Mouse (Mus musculus) intestine, embryonic 15.5 days (tissue): ENCODE results near the gene Poc1b. TPM values are rescaled to one million over a fixed set of nuclear protein-coding genes. Genes with fewer than 3 reads are reported as not detected.

Experiments used
- ATAC-seq: fragments of 200-750 bp; cut with Nextera tagmentation; 2 replicates; pipeline ENCODE4 v1.8.0; 2017; ENCODE audit warnings: moderate TSS enrichment, moderate library complexity
- H3K27ac ChIP-seq: fragments of 300-500 bp; sonication (generic); 2 replicates; pipeline ENCODE4 v1.5.1; 2015; ENCODE audit warnings: mild to moderate bottlenecking, inconsistent platforms
- H3K27me3 ChIP-seq: fragments of 300-500 bp; sonication (generic); replicated peaks from 2 replicates; pipeline ENCODE4 v1.6.1; 2015; ENCODE audit warnings: inconsistent platforms
- H3K36me3 ChIP-seq: fragments of 300-500 bp; sonication (generic); 2 replicates; pipeline ENCODE4 v1.6.1; 2015; ENCODE audit warnings: inconsistent platforms
- H3K4me1 ChIP-seq: fragments of 300-500 bp; sonication (generic); replicated peaks from 2 replicates; pipeline ENCODE4 v1.6.1; 2015; ENCODE audit warnings: inconsistent platforms
- H3K4me2 ChIP-seq: fragments of 300-500 bp; sonication (generic); replicated peaks from 2 replicates; pipeline ENCODE4 v1.6.1; 2015; ENCODE audit warnings: mild to moderate bottlenecking, inconsistent platforms
- H3K4me3 ChIP-seq: fragments of 300-500 bp; sonication (generic); replicated peaks from 2 replicates; pipeline ENCODE4 v1.5.1; 2015; ENCODE audit warnings: inconsistent platforms
- H3K9ac ChIP-seq: fragments of 300-500 bp; sonication (generic); 2 replicates; pipeline ENCODE4 v1.6.1; 2015; ENCODE audit warnings: inconsistent platforms
- H3K9me3 ChIP-seq: fragments of 300-500 bp; sonication (generic); 2 replicates; pipeline ENCODE4 v1.6.1; 2016; ENCODE audit warnings: inconsistent platforms
- WGBS: fragments of 180-500 bp; shearing (Covaris S2); methylation state at CpG from one replicate; pipeline ENCODE4 v1.1.7; 2015; 5-methylcytosine and 5-hydroxymethylcytosine counted together
- polyA plus RNA-seq: library from polyadenylated mRNA; unstranded; fragments of >200 nt; fragmentation: Nextera tagmentation; extraction: Ambion mirVana; gene quantifications from 2 replicates; pipeline ENCODE4 v1.2.1, GENCODE M21; 2015

The Poc1b gene
- polyA plus RNA-seq, 1 experiment from 2014 or later, result 23.3 TPM

GRCm38 (mm10) chr10:99182107-99182506 lies 75.3 kb downstream of the Poc1b start:
- WGBS, result 84% methylated on average over 5 of the region's 5 CpGs

GRCm38 (mm10) chr10:99188175-99188574 lies 81.3 kb downstream of the Poc1b start:
- Histone ChIP-seq H3K4me3 (no peak overlapping the region), H3K36me3 (no peaks in the 10 kb centered on the region), H3K9ac (no peak overlapping the region), H3K27me3 (no peaks in the 10 kb centered on the region), H3K27ac (no peak overlapping the region), H3K4me1 (no peaks in the 10 kb centered on the region), H3K4me2 (no peak overlapping the region), H3K9me3 (no peaks in the 10 kb centered on the region)
- WGBS, result 90% methylated on average over 1 of the region's 1 CpGs
- ATAC-seq, result no peak

More at GRCm38 (mm10) chr10:99182107-99182506, 75.3 kb downstream of the Poc1b start:
- Histone ChIP-seq H3K36me3 (no peaks in the 10 kb centered on the region), H3K27ac (no peak overlapping the region), H3K4me2 (no peak overlapping the region), H3K9ac (no peak overlapping the region), H3K4me3 (no peak overlapping the region), H3K27me3 (no peaks in the 10 kb centered on the region), H3K9me3 (no peaks in the 10 kb centered on the region), H3K4me1 (no peaks in the 10 kb centered on the region)
- ATAC-seq, result no peak

- H3K4me3 ChIP-seq, result no peak overlapping the region
- 76% methylated on average over 21 of the region's 21 CpGs for WGBS
- no peaks in the 10 kb centered on the region for H3K9me3 ChIP-seq
- no peak overlapping the region for H3K4me2 ChIP-seq
- H3K4me1 ChIP-seq, result no peaks in the 10 kb centered on the region
- no peak overlapping the region for H3K27ac ChIP-seq
- H3K9ac ChIP-seq, result no peak overlapping the region
- ATAC-seq, result peak; percentile 80
- no peaks in the 10 kb centered on the region for H3K36me3 ChIP-seq
- no peaks in the 10 kb centered on the region for H3K27me3 ChIP-seq
Observed at GRCm38 (mm10) chr10:99188656-99189603, 82.1 kb downstream of the Poc1b start.

DNA sequence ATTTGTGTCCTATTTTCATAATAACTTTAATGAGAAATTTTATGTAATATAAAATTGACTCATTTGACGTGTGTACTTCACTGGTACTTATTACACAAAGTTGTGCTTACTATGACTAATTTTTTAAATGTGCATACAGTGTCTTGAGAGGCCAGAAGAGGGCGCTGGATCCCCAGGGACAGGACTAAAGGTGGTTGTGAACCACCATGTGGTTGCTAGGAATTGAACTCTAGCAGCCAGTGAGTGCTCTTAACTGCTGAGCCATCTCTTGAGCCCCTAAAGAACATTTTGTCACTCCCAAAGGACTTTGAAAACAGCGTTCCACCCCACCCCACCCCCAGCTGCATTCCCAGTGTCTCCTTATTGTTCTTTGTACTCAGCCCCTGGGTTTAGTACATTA lies 84.0 kb downstream of the Poc1b start:
- ATAC-seq, result no peak
- WGBS, result 64% methylated on average over 3 of the region's 3 CpGs
- Histone ChIP-seq H3K4me2 (no peak overlapping the region), H3K27ac (no peak overlapping the region), H3K9ac (no peak overlapping the region), H3K36me3 (no peaks in the 10 kb centered on the region), H3K27me3 (no peaks in the 10 kb centered on the region), H3K9me3 (no peaks in the 10 kb centered on the region), H3K4me3 (no peak overlapping the region), H3K4me1 (no peaks in the 10 kb centered on the region)

DNA sequence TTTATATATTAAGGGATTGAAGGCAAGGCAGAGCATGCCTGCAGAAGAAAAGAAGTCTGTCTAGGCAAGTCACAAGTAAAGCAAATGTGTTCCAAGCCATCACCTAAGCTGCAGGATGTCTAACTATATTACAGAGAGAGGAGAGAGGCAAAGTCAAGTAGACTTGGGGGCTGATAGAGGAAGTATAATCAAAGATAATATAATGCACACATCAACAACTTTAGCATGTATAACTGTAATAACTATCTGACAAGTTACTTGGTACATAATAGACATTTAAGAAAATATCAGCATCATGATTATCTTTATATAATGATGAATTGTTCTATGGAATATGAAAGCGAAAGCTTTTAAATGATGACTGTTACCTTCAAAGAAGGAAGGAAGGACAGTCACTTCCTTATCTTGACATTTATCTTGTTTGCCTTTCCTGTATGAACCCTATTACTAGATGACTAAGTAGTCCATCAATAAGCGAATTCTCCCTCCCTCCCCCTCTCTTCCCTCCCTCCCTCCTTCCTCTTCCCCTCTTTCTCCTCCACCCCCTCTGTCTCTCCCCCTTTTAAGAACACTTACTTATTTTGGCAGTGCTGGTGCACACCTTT lies 87.7 kb downstream of the Poc1b start:
- H3K27ac ChIP-seq, result no peak overlapping the region
- no peaks in the 10 kb centered on the region for H3K4me1 ChIP-seq
- no peak overlapping the region for H3K9ac ChIP-seq
- ATAC-seq, result no peak
- no peaks in the 10 kb centered on the region for H3K27me3 ChIP-seq
- H3K4me3 ChIP-seq, result no peak overlapping the region
- H3K36me3 ChIP-seq, result no peaks in the 10 kb centered on the region
- no peak overlapping the region for H3K4me2 ChIP-seq
- H3K9me3 ChIP-seq, result no peaks in the 10 kb centered on the region
- 75% methylated on average over 2 of the region's 2 CpGs for WGBS

GRCm38 (mm10) chr10:99196556-99196955 lies 89.7 kb downstream of the Poc1b start:
- Histone ChIP-seq H3K4me1 (no peaks in the 10 kb centered on the region), H3K9ac (no peak overlapping the region), H3K4me3 (no peak overlapping the region), H3K9me3 (no peaks in the 10 kb centered on the region), H3K4me2 (no peak overlapping the region), H3K27ac (no peak overlapping the region), H3K27me3 (no peaks in the 10 kb centered on the region), H3K36me3 (no peaks in the 10 kb centered on the region)
- WGBS, result 67% methylated on average over 13 of the region's 13 CpGs
- ATAC-seq, result no peak

DNA sequence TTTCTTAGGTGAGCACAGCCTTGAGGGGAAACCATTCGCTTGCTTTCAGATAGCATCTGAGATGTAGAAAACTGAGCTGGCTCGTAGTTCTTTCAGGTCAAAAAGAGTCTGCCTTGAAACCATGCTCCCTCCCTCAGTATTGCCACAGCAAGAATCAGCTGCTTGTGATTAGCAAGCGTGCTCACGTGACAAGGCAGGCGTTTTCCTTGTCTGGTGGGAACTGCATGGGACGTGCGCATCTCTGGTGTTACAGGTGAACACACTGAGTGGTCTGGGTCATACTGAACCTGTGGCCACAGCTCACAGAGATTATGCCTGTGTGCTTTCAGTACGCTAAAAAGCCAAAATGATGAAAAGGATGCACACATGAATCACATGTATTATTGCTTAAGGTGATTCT lies 90.3 kb downstream of the Poc1b start:
- WGBS, result 86% methylated on average over 8 of the region's 8 CpGs
- no peaks in the 10 kb centered on the region for H3K36me3 ChIP-seq
- no peak overlapping the region for H3K9ac ChIP-seq
- H3K27ac ChIP-seq, result no peak overlapping the region
- H3K4me2 ChIP-seq, result no peak overlapping the region
- ATAC-seq, result no peak
- H3K9me3 ChIP-seq, result no peaks in the 10 kb centered on the region
- no peaks in the 10 kb centered on the region for H3K27me3 ChIP-seq
- no peak overlapping the region for H3K4me3 ChIP-seq
- no peaks in the 10 kb centered on the region for H3K4me1 ChIP-seq

GRCm38 (mm10) chr10:99197607-99198305 lies 90.9 kb downstream of the Poc1b start:
- 66% methylated on average over 9 of the region's 9 CpGs for WGBS
- peak; percentile 41 for ATAC-seq
- Histone ChIP-seq H3K9me3 (no peaks in the 10 kb centered on the region), H3K4me3 (no peak overlapping the region), H3K27ac (no peak overlapping the region), H3K27me3 (no peaks in the 10 kb centered on the region), H3K9ac (no peak overlapping the region), H3K4me1 (no peaks in the 10 kb centered on the region), H3K36me3 (no peaks in the 10 kb centered on the region), H3K4me2 (no peak overlapping the region)

GRCm38 (mm10) chr10:99198946-99199345 lies 92.1 kb downstream of the Poc1b start:
- no peak for ATAC-seq
- H3K27ac ChIP-seq, result no peak overlapping the region
- no peaks in the 10 kb centered on the region for H3K4me1 ChIP-seq
- 93% methylated on average over 9 of the region's 9 CpGs for WGBS
- H3K4me3 ChIP-seq, result no peak overlapping the region
- no peaks in the 10 kb centered on the region for H3K9me3 ChIP-seq
- H3K4me2 ChIP-seq, result no peak overlapping the region
- no peaks in the 10 kb centered on the region for H3K36me3 ChIP-seq
- H3K27me3 ChIP-seq, result no peaks in the 10 kb centered on the region
- no peak overlapping the region for H3K9ac ChIP-seq

DNA sequence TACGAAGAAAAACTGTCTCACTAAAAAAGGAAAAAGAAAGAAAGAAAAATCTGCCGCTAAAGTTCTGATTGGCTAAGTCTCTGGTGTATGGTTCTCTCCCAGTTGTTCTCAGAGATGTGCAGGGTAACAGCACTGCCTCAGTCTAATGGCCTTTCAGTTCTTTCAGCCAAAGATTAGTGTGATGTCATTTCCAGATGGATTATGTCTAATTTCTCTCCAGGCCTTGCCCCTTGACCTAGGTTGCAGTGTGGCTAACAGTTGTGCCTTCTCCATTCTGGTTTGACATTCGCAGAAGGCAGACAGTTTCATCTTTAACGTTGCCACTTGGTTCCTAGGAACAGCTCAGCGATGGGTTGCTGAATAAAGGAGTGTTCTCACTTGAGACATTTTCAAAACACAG lies 94.1 kb downstream of the Poc1b start:
- Histone ChIP-seq H3K4me1 (no peaks in the 10 kb centered on the region), H3K9ac (no peak overlapping the region), H3K4me3 (no peak overlapping the region), H3K4me2 (no peak overlapping the region), H3K36me3 (no peaks in the 10 kb centered on the region), H3K9me3 (no peaks in the 10 kb centered on the region), H3K27me3 (no peaks in the 10 kb centered on the region), H3K27ac (no peak overlapping the region)
- ATAC-seq, result no peak
- 56% methylated on average over 5 of the region's 5 CpGs for WGBS

- ATAC-seq, result no peak
- no peak overlapping the region for H3K4me3 ChIP-seq
Observed at GRCm38 (mm10) chr10:99201786-99202185, 95.0 kb downstream of the Poc1b start.

DNA sequence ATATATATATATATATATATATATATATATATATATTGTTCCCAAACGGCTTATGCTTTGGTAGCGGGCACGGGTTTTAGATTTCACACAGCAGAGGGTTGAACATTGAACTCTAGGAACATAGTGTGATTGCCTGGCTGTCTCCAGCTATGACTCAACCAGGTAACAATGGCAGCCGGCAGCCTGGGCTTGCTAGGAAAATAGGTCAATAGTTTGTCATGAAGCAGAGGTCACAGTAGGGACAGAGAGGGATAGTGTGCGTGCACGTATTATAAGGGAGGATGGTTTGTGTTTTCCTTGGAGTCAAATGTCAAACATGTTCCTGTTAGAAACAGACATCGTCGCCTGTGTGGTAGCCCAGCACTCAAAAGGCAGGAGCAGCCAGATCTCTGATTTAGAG lies 95.5 kb downstream of the Poc1b start:
- Histone ChIP-seq H3K4me3 (no peak overlapping the region), H3K27me3 (no peaks in the 10 kb centered on the region), H3K4me1 (no peaks in the 10 kb centered on the region), H3K27ac (no peak overlapping the region), H3K9ac (no peak overlapping the region), H3K36me3 (no peaks in the 10 kb centered on the region), H3K4me2 (no peak overlapping the region), H3K9me3 (no peaks in the 10 kb centered on the region)
- WGBS, result 27% methylated on average over 8 of the region's 8 CpGs
- ATAC-seq, result peak; percentile 60

More at GRCm38 (mm10) chr10:99201786-99202185, 95.0 kb downstream of the Poc1b start:
- Histone ChIP-seq H3K9ac (no peak overlapping the region), H3K36me3 (no peaks in the 10 kb centered on the region), H3K4me1 (no peaks in the 10 kb centered on the region), H3K4me2 (no peak overlapping the region), H3K9me3 (no peaks in the 10 kb centered on the region), H3K27me3 (no peaks in the 10 kb centered on the region), H3K27ac (no peak overlapping the region)
- WGBS, result 14% methylated on average over 1 of the region's 1 CpGs
